Mouse (Mus musculus): ENCODE measurements around the gene Mtss1l. TPM values are rescaled to one million over a fixed set of nuclear protein-coding genes. Genes with fewer than 3 reads are reported as not detected.

Mtss1l gene
- polyA plus RNA-seq (2012; rRNA removed) = 156 and 161 TPM in 2 replicates

DNA sequence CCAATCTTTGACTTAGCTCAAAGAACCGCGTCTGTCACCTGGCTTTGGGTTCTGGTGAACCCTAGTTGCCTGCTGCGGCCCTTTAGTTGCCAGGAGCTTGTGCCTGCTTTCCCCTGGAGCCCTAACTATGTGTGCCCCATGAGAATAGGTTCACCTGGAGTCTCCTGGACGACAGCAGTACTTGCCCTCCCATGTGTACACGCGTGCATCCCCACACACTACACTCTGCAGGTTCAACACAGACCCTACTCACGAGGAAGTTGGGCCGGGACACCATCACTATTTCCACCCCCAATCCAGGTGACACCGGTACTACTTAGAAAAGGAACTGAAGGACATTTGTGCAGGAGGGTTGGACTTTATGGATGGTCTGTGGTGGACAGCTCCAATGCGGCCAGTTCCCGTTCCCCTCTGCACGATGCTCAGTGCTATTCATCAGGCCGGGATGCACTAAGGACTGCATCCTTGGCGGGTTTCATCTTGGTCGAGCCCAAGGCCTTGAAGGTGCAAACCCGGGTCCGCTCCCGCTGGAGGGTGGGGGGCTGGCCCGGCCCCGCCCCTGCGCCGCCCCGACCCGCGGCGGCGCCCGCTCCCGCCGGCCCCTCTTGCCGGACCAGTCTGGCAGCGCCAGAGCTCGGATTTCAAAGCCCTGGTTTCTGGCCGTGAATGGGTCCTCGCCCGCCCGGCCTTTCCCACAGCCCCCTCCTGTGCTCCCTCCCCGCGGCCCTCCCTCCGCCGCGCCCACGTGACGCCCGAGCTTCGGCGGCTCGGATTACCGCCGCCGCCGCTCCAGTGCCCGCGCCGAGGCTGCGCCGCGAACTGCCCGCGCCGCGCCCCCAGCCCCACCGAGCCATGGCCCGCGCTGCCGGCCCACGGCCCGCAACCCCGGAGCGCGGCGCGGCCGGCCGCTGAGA, at the start of gene Mtss1l:
Gene Mtss1l (plus strand): TSS at position 792 of the 914 bp plus-strand sequence.
- H3K4me3 ChIP-seq (ENCODE audit: insufficient read depth, low read length) = peak within 1 kb of the TSS; percentile 76
- peaks cover 10% of the 10 kb centered on the region for H3K4me1 ChIP-seq (ENCODE audit: control insufficient read depth, insufficient read depth, low read length)
- TF ChIP-seq CTCF (IDR thresholded peaks at IDR 0.05; ENCODE audit: extremely low read depth, insufficient read depth, low read length) = no peak
- no peak for TF ChIP-seq POLR2A (IDR thresholded peaks at IDR 0.05; ENCODE audit: extremely low read depth, insufficient read depth, low read length)
- peak within 1 kb of the TSS; percentile 82 for H3K27ac ChIP-seq (ENCODE audit: insufficient read depth, low read length)

DNA sequence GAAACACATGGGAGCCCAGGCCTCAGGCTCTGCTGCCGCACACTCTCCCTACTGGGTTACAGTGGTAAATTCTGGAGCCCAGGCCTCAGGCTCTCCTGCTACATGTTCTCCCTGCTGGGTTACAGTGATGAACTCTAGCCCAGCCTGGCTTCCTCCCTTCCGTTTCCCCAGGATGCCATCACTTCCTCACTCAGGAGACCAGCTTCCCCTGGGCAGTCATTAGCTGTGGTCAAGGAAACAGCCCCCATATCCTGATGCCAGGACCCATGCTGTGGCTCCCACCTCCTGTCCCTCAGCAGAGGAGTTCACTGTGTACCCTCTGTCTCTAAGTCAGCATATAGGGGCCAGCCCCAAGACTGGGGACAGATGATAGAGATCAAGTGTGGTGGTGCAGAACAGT, 49.1 kb upstream of the Mtss1l start:
- Histone ChIP-seq H3K4me1 (ENCODE audit: control insufficient read depth, insufficient read depth, low read length) (peaks cover 3% of the 10 kb centered on the region), H3K27ac (ENCODE audit: insufficient read depth, low read length) (no peak overlapping the region)
- TF ChIP-seq POLR2A (IDR thresholded peaks at IDR 0.05; ENCODE audit: extremely low read depth, insufficient read depth, low read length) (no peak), CTCF (IDR thresholded peaks at IDR 0.05; ENCODE audit: extremely low read depth, insufficient read depth, low read length) (no peak)

DNA sequence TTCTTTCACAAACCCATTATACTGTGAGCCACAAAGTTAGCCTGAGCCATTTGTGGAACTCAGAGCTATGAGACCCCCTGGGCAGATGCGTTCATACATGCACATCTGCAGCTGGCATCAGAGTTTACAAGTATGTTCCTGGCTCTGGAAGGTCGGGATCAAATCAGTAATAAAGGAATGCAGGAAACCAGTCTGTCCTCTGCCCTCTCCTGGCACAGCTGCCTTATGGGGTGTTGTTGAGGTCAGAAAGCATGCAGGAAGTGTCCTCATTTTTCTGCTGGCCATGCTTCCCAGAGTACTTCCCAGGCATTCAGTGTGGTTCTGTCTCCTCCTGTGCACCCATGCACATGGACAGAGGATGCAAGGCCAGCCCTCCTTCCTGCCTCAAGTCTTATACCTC, 48.1 kb upstream of the Mtss1l start:
- Histone ChIP-seq H3K4me3 (ENCODE audit: insufficient read depth, low read length) (no peak overlapping the region), H3K4me1 (ENCODE audit: control insufficient read depth, insufficient read depth, low read length) (peaks cover 3% of the 10 kb centered on the region), H3K27ac (ENCODE audit: insufficient read depth, low read length) (no peak overlapping the region)
- no peak for TF ChIP-seq CTCF (IDR thresholded peaks at IDR 0.05; ENCODE audit: extremely low read depth, insufficient read depth, low read length)
- TF ChIP-seq POLR2A (IDR thresholded peaks at IDR 0.05; ENCODE audit: extremely low read depth, insufficient read depth, low read length) = no peak

More for the DNA sequence above, 49.1 kb upstream of the Mtss1l start:
- H3K4me3 ChIP-seq (ENCODE audit: insufficient read depth, low read length) = no peak overlapping the region

DNA sequence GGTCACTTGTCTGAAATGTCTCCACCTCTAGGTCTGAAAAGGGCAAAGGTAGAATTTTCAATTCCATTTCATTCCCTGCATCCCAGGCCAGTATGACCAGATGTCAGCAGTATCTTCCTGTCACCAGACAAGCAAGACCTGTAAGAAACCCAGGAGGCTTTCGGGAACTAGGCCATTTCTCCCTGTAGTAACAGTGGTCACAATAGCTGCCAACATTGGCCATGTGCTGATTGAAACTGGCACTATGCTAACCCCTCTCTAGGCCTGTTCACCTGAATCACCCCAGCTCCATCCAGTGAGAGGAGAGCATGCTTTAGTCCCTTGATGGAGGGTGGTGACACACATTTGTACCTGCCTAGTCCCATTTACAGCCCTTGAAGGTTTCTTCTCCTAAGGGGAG, 46.7 kb upstream of the Mtss1l start:
- Histone ChIP-seq H3K4me1 (ENCODE audit: control insufficient read depth, insufficient read depth, low read length) (peaks cover 3% of the 10 kb centered on the region), H3K27ac (ENCODE audit: insufficient read depth, low read length) (no peak overlapping the region), H3K4me3 (ENCODE audit: insufficient read depth, low read length) (no peak overlapping the region)
- TF ChIP-seq CTCF (IDR thresholded peaks at IDR 0.05; ENCODE audit: extremely low read depth, insufficient read depth, low read length) (no peak), POLR2A (IDR thresholded peaks at IDR 0.05; ENCODE audit: extremely low read depth, insufficient read depth, low read length) (no peak)

DNA sequence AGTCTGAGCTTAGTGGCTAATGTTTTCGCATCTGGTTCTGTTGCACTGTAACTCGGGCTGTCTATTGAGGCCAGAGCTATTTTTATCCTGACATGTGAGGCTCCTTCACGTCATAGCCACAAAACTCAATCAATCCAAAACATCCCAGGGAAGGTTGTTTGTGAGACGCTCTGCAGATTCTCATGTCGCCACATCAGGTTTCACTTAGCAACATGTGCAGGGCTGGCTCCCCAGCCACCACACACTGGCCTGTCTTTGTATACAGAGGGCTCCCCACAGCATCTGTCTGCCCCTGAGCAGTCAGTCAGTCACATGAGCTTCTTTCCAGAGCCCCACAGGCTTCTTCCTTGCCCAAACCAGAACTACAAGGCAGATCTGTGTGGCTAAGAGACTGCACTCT, 44.6 kb upstream of the Mtss1l start:
- no peak for TF ChIP-seq CTCF (IDR thresholded peaks at IDR 0.05; ENCODE audit: extremely low read depth, insufficient read depth, low read length)
- no peak for TF ChIP-seq POLR2A (IDR thresholded peaks at IDR 0.05; ENCODE audit: extremely low read depth, insufficient read depth, low read length)
- no peak overlapping the region for H3K27ac ChIP-seq (ENCODE audit: insufficient read depth, low read length)
- no peaks in the 10 kb centered on the region for H3K4me1 ChIP-seq (ENCODE audit: control insufficient read depth, insufficient read depth, low read length)
- H3K4me3 ChIP-seq (ENCODE audit: insufficient read depth, low read length) = no peak overlapping the region

DNA sequence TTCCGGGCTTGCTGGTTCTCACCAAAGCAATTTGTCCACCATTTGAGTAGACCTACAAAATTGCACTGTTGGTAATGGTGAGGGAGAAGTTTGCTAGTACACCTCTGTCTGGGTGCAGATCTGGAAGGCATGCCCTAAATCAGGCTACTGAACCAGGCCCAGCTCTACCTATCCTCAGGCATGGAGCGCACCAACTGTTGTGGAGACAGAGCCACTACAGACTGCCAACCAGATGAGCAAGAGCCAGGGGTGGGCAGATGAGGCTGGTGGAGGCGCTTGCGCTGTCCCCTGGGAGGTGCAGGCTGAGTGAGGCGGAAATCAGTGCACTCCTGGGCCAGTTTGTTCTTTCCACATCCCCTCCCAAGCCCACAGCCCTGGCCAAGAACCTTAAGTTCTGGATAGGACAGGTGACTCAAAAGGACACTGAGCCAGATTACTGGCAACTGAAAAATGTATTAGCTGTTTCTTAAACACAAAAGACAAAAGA, 44.1 kb upstream of the Mtss1l start:
- no peak overlapping the region for H3K27ac ChIP-seq (ENCODE audit: insufficient read depth, low read length)
- TF ChIP-seq CTCF (IDR thresholded peaks at IDR 0.05; ENCODE audit: extremely low read depth, insufficient read depth, low read length) = no peak
- no peak for TF ChIP-seq POLR2A (IDR thresholded peaks at IDR 0.05; ENCODE audit: extremely low read depth, insufficient read depth, low read length)

DNA sequence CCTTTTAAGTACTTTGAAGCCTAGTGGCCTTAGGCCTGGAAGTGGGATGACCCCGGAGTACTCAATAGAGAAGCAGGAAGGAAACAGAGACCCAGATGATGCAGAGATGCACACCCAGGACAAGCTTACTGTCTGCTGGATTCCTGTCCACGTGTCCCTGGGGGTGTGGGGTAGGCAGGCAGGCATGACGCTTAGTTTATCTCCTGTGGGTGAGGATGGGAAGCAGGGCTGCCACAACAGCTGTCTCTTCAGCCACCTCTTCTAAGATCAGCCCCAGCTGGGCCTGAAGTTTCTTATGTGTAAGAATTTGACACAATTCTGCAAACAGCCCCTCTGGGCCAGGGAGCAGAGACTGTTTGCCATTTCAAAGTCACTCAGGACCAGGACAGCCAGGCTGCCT, 42.3 kb upstream of the Mtss1l start:
- Histone ChIP-seq H3K4me3 (ENCODE audit: insufficient read depth, low read length) (no peak overlapping the region), H3K4me1 (ENCODE audit: control insufficient read depth, insufficient read depth, low read length) (no peaks in the 10 kb centered on the region), H3K27ac (ENCODE audit: insufficient read depth, low read length) (no peak overlapping the region)
- TF ChIP-seq POLR2A (IDR thresholded peaks at IDR 0.05; ENCODE audit: extremely low read depth, insufficient read depth, low read length) = no peak
- no peak for TF ChIP-seq CTCF (IDR thresholded peaks at IDR 0.05; ENCODE audit: extremely low read depth, insufficient read depth, low read length)

More for the DNA sequence above, 44.1 kb upstream of the Mtss1l start:
- Histone ChIP-seq H3K4me1 (ENCODE audit: control insufficient read depth, insufficient read depth, low read length) (no peaks in the 10 kb centered on the region), H3K4me3 (ENCODE audit: insufficient read depth, low read length) (no peak overlapping the region)

DNA sequence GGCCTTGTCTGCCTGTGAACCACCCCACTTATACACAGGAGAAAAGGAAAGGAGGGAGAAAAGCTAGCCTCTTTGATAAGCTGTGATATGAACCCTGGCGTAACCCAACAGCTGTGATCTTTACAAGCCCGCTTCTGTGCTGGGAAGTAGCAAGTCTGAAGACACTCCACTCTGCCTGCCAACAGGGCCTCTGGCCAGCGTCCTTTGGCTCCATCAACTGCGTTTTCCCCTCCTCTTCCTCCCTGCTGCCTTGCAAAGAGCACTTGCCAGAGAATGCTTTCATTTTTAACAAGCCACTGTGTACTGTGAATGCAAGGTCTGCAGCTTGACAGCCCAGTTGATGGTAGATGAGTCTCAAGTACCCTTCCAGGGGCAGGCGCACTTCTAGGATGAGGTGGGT, 33.5 kb upstream of the Mtss1l start:
- no peak for TF ChIP-seq POLR2A (IDR thresholded peaks at IDR 0.05; ENCODE audit: extremely low read depth, insufficient read depth, low read length)
- TF ChIP-seq CTCF (IDR thresholded peaks at IDR 0.05; ENCODE audit: extremely low read depth, insufficient read depth, low read length) = no peak
- Histone ChIP-seq H3K4me1 (ENCODE audit: control insufficient read depth, insufficient read depth, low read length) (no peaks in the 10 kb centered on the region), H3K4me3 (ENCODE audit: insufficient read depth, low read length) (no peak overlapping the region), H3K27ac (ENCODE audit: insufficient read depth, low read length) (no peak overlapping the region)

DNA sequence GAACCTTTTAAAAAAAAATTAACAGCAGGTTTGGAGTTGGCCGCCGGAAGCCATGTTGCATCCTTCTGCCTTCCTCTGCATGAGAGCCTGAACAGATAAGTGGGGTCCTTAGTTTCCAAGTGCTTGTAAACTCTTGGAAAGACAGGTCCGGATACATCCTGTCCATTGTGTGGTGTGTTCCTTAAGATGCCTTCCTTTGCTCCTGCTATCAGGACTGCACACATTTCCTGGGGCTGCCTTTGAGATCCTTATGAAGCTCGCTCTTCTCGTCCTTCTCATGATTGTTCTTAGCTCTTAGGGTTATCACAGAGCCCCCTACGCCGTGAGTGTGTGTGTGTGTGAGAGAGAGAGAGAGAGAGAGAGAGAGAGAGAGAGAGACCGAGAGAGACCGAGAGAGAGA, 31.3 kb upstream of the Mtss1l start:
- Histone ChIP-seq H3K27ac (ENCODE audit: insufficient read depth, low read length) (no peak overlapping the region), H3K4me1 (ENCODE audit: control insufficient read depth, insufficient read depth, low read length) (peaks cover 2% of the 10 kb centered on the region; the same call in 1 of the 2 replicates), H3K4me3 (ENCODE audit: insufficient read depth, low read length) (no peak overlapping the region)
- no peak for TF ChIP-seq CTCF (IDR thresholded peaks at IDR 0.05; ENCODE audit: extremely low read depth, insufficient read depth, low read length)
- no peak for TF ChIP-seq POLR2A (IDR thresholded peaks at IDR 0.05; ENCODE audit: extremely low read depth, insufficient read depth, low read length)

DNA sequence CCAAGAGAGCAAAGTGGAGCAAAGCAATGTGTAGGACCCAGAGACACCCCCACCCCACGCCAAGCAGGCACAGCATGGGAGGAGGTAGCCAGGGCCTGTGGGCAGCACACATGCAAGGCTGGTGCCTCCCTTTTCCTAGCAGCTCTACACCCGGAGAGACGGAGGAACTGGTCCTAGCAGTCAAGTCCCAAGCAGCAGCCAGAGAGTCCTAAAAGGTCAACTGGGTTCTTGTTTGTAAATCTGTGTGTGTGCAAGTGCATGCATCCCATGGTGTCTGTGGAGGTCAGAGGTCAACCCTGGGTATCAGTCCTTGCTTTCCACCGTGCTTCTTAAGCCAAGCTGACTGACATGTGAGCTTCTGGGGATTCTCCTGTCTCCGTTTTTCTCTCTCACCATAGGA, 27.1 kb upstream of the Mtss1l start:
- no peak for TF ChIP-seq POLR2A (IDR thresholded peaks at IDR 0.05; ENCODE audit: extremely low read depth, insufficient read depth, low read length)
- TF ChIP-seq CTCF (IDR thresholded peaks at IDR 0.05; ENCODE audit: extremely low read depth, insufficient read depth, low read length) = no peak
- Histone ChIP-seq H3K27ac (ENCODE audit: insufficient read depth, low read length) (no peak overlapping the region), H3K4me1 (ENCODE audit: control insufficient read depth, insufficient read depth, low read length) (peaks cover 19% of the 10 kb centered on the region), H3K4me3 (ENCODE audit: insufficient read depth, low read length) (no peak overlapping the region)
